Mouse (Mus musculus): Measurements from ENCODE around the gene Epha6. TPM values are rescaled to one million over a fixed set of nuclear protein-coding genes. Genes with fewer than 3 reads are reported as not detected.

Gene Epha6
- polyA plus RNA-seq, 1 experiment: not detected

DNA sequence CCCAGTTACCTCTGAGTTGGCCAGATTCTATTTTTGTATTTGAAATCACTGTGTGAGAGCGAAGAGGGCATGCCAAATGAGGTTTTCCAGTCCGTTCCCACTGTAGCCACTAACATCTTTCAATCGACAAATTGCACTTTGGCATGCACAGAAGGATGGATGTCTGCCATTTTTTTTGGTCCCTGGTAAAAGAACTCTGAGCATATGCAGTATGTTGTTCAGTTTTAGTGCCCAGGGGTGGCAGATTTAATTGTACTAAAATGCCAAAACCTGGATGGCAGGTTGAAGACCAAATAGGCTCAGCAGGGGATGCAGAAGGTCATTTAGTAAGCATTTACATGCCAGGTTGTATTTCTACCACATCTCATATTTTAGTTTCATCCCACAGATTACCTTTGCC is 503.1 kb downstream of the Epha6 start:
- no peak for TF ChIP-seq POLR2A (IDR thresholded peaks at IDR 0.05; ENCODE audit: low read depth, low read length)
- TF ChIP-seq CTCF (IDR thresholded peaks at IDR 0.05; ENCODE audit: extremely low read depth, insufficient read length, insufficient replicate concordance, low read depth, low read length): no peak
- Histone ChIP-seq H3K27me3 (ENCODE audit: control insufficient read depth, insufficient read depth, low read length) (no peaks in the 10 kb centered on the region), H3K4me1 (ENCODE audit: control insufficient read depth, insufficient read depth, insufficient read length, low read length) (no peaks in the 10 kb centered on the region), H3K27ac (ENCODE audit: insufficient read depth, low read depth, low read length) (no peak overlapping the region), H3K36me3 (ENCODE audit: control insufficient read depth, insufficient read depth, low read length) (no peaks in the 10 kb centered on the region), H3K4me3 (ENCODE audit: low read depth, low read length) (no peak overlapping the region)
- WGBS: 84% methylated on average over 3 of the region's 3 CpGs

DNA sequence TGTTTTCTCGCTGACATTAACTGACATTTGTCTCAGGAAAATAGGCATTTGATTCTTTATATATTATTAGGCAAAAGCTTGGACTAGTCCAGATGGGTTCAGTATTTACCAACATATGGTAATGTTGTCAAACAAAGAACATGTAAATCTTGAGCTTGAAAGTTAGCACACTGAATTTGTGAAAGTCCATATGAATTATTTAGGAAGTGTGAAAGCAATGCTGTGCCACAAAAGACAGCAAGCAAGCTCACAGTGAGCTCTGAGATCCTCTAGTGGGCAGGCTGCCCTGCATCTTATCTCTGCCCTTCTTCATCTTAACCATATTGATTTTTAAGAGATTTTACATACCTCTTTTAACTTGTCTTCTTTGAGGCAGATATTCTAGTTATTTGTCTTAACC is 510.0 kb downstream of the Epha6 start:
- no peaks in the 10 kb centered on the region for H3K36me3 ChIP-seq (ENCODE audit: control insufficient read depth, insufficient read depth, low read length)
- no peaks in the 10 kb centered on the region for H3K27me3 ChIP-seq (ENCODE audit: control insufficient read depth, insufficient read depth, low read length)
- TF ChIP-seq CTCF (IDR thresholded peaks at IDR 0.05; ENCODE audit: extremely low read depth, insufficient read length, insufficient replicate concordance, low read depth, low read length): no peak
- WGBS: 44% methylated on average over 1 of the region's 1 CpGs
- no peak overlapping the region for H3K27ac ChIP-seq (ENCODE audit: insufficient read depth, low read depth, low read length)
- no peak overlapping the region for H3K4me3 ChIP-seq (ENCODE audit: low read depth, low read length)
- H3K4me1 ChIP-seq (ENCODE audit: control insufficient read depth, insufficient read depth, insufficient read length, low read length): no peaks in the 10 kb centered on the region

DNA sequence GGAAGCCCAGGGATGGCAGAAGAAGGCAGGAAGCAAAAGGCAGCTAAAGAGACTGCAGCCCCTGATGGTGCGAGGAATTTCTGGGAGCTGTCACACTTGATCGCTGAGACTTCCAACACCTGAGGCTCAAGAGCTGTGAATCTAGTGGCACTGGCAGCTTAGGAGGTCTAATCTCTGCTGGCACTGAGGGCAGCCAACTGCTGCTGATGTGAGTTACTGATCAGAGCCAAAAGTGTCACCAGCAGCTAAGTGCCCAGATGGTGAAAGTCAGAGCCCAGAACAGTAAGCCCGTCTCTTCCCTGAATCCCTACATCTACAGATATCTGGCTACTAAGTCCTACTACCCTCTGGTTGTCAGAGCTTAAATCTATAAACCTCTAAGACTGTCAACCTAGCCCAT is 518.4 kb downstream of the Epha6 start:
- 88% methylated on average over 3 of the region's 3 CpGs for WGBS
- H3K27ac ChIP-seq (ENCODE audit: insufficient read depth, low read depth, low read length): no peak overlapping the region
- H3K36me3 ChIP-seq (ENCODE audit: control insufficient read depth, insufficient read depth, low read length): no peaks in the 10 kb centered on the region
- no peaks in the 10 kb centered on the region for H3K4me1 ChIP-seq (ENCODE audit: control insufficient read depth, insufficient read depth, insufficient read length, low read length)
- H3K27me3 ChIP-seq (ENCODE audit: control insufficient read depth, insufficient read depth, low read length): no peaks in the 10 kb centered on the region
- TF ChIP-seq POLR2A (IDR thresholded peaks at IDR 0.05; ENCODE audit: low read depth, low read length) (no peak), CTCF (IDR thresholded peaks at IDR 0.05; ENCODE audit: extremely low read depth, insufficient read length, insufficient replicate concordance, low read depth, low read length) (no peak)
- H3K4me3 ChIP-seq (ENCODE audit: low read depth, low read length): no peak overlapping the region

DNA sequence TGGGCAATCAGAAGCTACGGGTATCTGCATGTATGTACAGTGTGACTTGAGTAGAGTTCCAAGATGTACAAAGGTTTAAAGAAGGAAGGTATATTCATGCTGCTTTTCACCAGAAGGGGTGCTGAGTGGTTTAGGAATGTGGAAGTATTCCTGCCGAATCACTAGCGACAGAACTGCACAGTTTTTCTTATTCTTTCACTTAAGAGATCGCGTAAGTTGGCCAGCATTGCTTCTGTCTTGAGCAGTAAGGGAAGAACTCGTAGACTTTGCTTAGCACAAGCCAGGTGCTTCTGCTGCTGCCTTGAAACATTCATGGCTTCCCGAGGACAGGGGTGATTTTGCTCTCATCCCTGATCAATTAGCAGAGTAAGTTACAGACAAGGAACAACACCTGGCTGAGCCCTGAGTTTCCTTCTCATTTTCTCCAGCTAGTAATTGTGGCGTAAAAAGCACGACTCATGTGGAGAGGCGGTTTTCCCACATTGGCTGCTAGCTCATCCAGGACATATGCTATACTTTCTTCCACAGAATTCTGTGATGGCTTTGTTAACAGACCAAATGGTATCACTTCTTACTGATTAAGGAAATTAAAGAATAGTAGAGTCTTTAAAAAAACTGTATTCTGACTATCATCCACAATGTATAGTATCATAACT is 534.7 kb downstream of the Epha6 start:
- TF ChIP-seq CTCF (IDR thresholded peaks at IDR 0.05; ENCODE audit: extremely low read depth, insufficient read length, insufficient replicate concordance, low read depth, low read length) (no peak), POLR2A (IDR thresholded peaks at IDR 0.05; ENCODE audit: low read depth, low read length) (no peak)
- WGBS: 82% methylated on average over 10 of the region's 10 CpGs
- Histone ChIP-seq H3K36me3 (ENCODE audit: control insufficient read depth, insufficient read depth, low read length) (no peaks in the 10 kb centered on the region), H3K4me3 (ENCODE audit: low read depth, low read length) (no peak overlapping the region), H3K4me1 (ENCODE audit: control insufficient read depth, insufficient read depth, insufficient read length, low read length) (no peaks in the 10 kb centered on the region), H3K27me3 (ENCODE audit: control insufficient read depth, insufficient read depth, low read length) (no peaks in the 10 kb centered on the region), H3K27ac (ENCODE audit: insufficient read depth, low read depth, low read length) (no peak overlapping the region)

DNA sequence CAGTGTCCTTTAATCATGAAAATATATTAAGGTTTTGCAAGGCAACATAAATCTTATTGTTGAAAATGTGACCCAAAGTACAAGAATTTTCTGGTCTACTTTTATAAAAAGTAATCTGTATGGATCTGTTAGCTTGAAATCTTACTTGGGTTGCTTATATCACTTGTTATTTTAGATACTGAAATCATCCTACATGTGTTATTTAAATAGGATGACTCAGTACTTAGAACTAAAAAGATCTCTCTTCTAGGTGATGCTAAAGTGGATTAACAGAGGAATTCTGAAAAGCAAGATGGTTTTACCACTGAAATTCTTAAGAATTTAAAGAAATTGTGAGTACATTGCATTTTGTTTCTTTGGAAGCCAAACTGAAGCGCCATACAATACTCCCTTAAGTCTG is 561.5 kb downstream of the Epha6 start:
- no peak overlapping the region for H3K27ac ChIP-seq (ENCODE audit: insufficient read depth, low read depth, low read length)
- H3K4me1 ChIP-seq (ENCODE audit: control insufficient read depth, insufficient read depth, insufficient read length, low read length): no peaks in the 10 kb centered on the region
- no peak overlapping the region for H3K4me3 ChIP-seq (ENCODE audit: low read depth, low read length)
- no peaks in the 10 kb centered on the region for H3K27me3 ChIP-seq (ENCODE audit: control insufficient read depth, insufficient read depth, low read length)
- no peaks in the 10 kb centered on the region for H3K36me3 ChIP-seq (ENCODE audit: control insufficient read depth, insufficient read depth, low read length)
- TF ChIP-seq POLR2A (IDR thresholded peaks at IDR 0.05; ENCODE audit: low read depth, low read length) (no peak), CTCF (IDR thresholded peaks at IDR 0.05; ENCODE audit: extremely low read depth, insufficient read length, insufficient replicate concordance, low read depth, low read length) (no peak)
- WGBS: 53% methylated on average over 1 of the region's 1 CpGs

DNA sequence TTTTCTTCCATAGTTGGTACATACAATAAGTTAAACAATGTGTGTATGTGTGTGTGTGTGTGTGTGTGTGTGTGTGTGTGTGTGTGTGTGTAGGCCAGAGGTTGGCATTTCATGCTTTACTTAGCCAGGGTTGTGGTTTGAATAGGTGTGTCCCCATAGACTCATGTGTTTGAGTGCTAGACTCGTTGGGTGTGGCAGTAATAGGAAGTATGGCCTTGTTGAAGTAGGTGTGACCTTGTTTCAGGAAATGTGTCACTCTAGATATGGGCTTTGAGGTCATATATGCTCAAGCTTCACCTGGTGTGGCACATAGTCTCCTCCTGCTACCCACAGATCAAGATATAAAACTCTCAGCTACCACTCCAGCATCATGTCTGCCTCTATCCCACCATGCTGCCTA is 577.0 kb downstream of the Epha6 start:
- no peak for TF ChIP-seq POLR2A (IDR thresholded peaks at IDR 0.05; ENCODE audit: low read depth, low read length)
- TF ChIP-seq CTCF (IDR thresholded peaks at IDR 0.05; ENCODE audit: extremely low read depth, insufficient read length, insufficient replicate concordance, low read depth, low read length): no peak
- no peak overlapping the region for H3K4me3 ChIP-seq (ENCODE audit: low read depth, low read length)
- no peaks in the 10 kb centered on the region for H3K27me3 ChIP-seq (ENCODE audit: control insufficient read depth, insufficient read depth, low read length)
- H3K4me1 ChIP-seq (ENCODE audit: control insufficient read depth, insufficient read depth, insufficient read length, low read length): no peaks in the 10 kb centered on the region
- WGBS: 19% methylated on average over 1 of the region's 1 CpGs
- H3K27ac ChIP-seq (ENCODE audit: insufficient read depth, low read depth, low read length): no peak overlapping the region
- H3K36me3 ChIP-seq (ENCODE audit: control insufficient read depth, insufficient read depth, low read length): no peaks in the 10 kb centered on the region

DNA sequence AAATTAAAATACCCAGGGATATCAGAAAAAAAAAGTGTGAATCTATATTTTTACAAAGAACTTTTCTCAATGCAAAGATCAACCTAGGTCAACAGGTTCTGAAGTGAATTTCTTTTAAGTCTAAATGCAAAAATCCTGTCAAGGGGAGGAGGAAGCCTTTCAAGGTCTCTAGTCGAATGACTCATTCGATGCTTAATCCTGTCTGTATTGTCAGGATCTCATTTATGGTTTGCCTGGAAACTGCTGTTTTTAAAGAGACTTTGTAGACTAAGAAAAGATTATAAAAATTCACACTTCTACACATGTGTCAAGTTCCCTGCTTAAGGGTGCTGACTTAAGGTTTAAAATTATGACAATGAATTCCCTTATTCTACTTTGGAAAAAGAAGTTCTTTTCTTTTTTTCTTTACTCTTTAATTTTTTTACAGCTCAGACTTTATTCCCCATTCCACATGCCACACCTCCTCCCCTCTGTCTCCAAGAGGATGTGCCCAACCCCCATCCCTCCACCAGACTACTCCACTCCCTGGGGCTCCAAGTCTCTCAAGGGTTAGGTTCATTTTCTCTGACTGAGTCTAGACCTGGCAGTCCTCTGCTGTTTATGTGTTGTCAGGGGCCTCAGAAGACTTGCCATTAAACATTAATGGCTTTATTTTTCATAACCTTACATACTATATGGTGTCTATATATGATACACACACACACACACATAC is 598.3 kb downstream of the Epha6 start:
- 68% methylated on average over 2 of the region's 2 CpGs for WGBS

More for the DNA sequence above, 598.3 kb downstream of the Epha6 start:
- H3K4me3 ChIP-seq (ENCODE audit: low read depth, low read length): no peak overlapping the region
- no peak for TF ChIP-seq POLR2A (IDR thresholded peaks at IDR 0.05; ENCODE audit: low read depth, low read length)
- TF ChIP-seq CTCF (IDR thresholded peaks at IDR 0.05; ENCODE audit: extremely low read depth, insufficient read length, insufficient replicate concordance, low read depth, low read length): no peak
- no peaks in the 10 kb centered on the region for H3K27me3 ChIP-seq (ENCODE audit: control insufficient read depth, insufficient read depth, low read length)
- H3K4me1 ChIP-seq (ENCODE audit: control insufficient read depth, insufficient read depth, insufficient read length, low read length): no peaks in the 10 kb centered on the region
- no peak overlapping the region for H3K27ac ChIP-seq (ENCODE audit: insufficient read depth, low read depth, low read length)
- no peaks in the 10 kb centered on the region for H3K36me3 ChIP-seq (ENCODE audit: control insufficient read depth, insufficient read depth, low read length)
